Mouse (Mus musculus) G1E (cell line): ENCODE measurements around the gene Clip1. TPM values are rescaled to one million over a fixed set of nuclear protein-coding genes. Genes with fewer than 3 reads are reported as not detected.
A peak's percentile ranks its signal among the peaks of the same experiment; 100 is the strongest.
"Not testable (repeated sequence)": the region's sequence is repeated elsewhere in the genome, so short reads cannot be mapped to it uniquely, and the experiment has no call there.

Experiments used
- ATAC-seq: 2 replicates; pipeline ENCODE4 v1.8.0; 2016; ENCODE audit warnings: mild to moderate bottlenecking; ENCODE audit not compliant: insufficient number of reproducible peaks, poor library complexity, low FRiP score, severe bottlenecking; ENCODE audit errors: extremely low read depth
- DNase-seq: peaks from one replicate; pipeline ENCODE4 v3.0.0; 2012; ENCODE audit warnings: low spot score
- H3K27me3 ChIP-seq: 2 replicates; pipeline ENCODE4 v1.6.1; 2012; ENCODE audit warnings: mild to moderate bottlenecking, low read length, inconsistent platforms; ENCODE audit not compliant: insufficient read depth
- H3K36me3 ChIP-seq: replicated peaks from 2 replicates; pipeline ENCODE3; 2012; ENCODE audit warnings: mild to moderate bottlenecking, inconsistent platforms
- H3K4me1 ChIP-seq: 2 replicates; pipeline ENCODE4 v1.6.1; 2012; ENCODE audit warnings: low read depth, low read length, inconsistent platforms, mixed read lengths; ENCODE audit not compliant: insufficient read depth
- H3K4me3 ChIP-seq: 2 replicates; pipeline ENCODE4 v1.5.1; 2012; ENCODE audit warnings: low read depth, mild to moderate bottlenecking, inconsistent platforms, low read length, moderate library complexity, mixed read lengths
- H3K9me3 ChIP-seq: replicated peaks from 2 replicates; pipeline ENCODE4 v1.6.1; 2012; ENCODE audit warnings: inconsistent platforms
- CTCF ChIP-seq: IDR thresholded peaks from 2 replicates; pipeline ENCODE4 v1.5.1; 2012; ENCODE audit warnings: low read depth, low read length, inconsistent platforms, mixed read lengths
- GATA1 ChIP-seq: IDR thresholded peaks from 2 replicates; pipeline ENCODE4 v1.6.1; 2012; ENCODE audit warnings: borderline replicate concordance, low read length, inconsistent platforms, mixed read lengths
- GATA2 ChIP-seq: IDR thresholded peaks from 2 replicates; pipeline ENCODE4 v1.6.1; 2012; ENCODE audit warnings: low read depth, low read length, inconsistent platforms, borderline replicate concordance
- POLR2AphosphoS5 ChIP-seq: IDR thresholded peaks from 2 replicates; pipeline ENCODE4 v1.6.1; 2012; ENCODE audit warnings: low read depth, low read length, inconsistent platforms; ENCODE audit not compliant: insufficient replicate concordance
- TAL1 ChIP-seq: conservative IDR thresholded peaks from 2 replicates; pipeline ENCODE4 v1.6.1; 2012; ENCODE audit warnings: low read depth, low read length, inconsistent platforms, mixed read lengths
- polyA plus RNA-seq: library from polyadenylated mRNA; stranded (reverse); fragments of >175 nt; gene quantifications from 2 replicates; pipeline ENCODE4 v1.2.3, GENCODE M21; 2012
- total RNA-seq, 2 experiments: library from RNA; stranded (forward) in 1 of 2; stranded (reverse) in 1 of 2; fragments of 200-1000 nt in 1 of 2; fragments of >200 nt in 1 of 2; fragmentation: Nextera tagmentation in 1 of 2; gene quantifications; 2 replicates each; pipeline ENCODE4 v1.2.3; 2014 to 2017

Gene Clip1
- 59.1 and 75.4 TPM in 2 replicates for total RNA-seq (2014; fragmentation: Nextera tagmentation)
- total RNA-seq (2017), result 47.8 and 49.1 TPM in 2 replicates
- polyA plus RNA-seq, result 12.0 and 12.9 TPM in 2 replicates

GRCm38 (mm10) chr5:123684221-123685144 lies at the start of gene Clip1:
Gene Clip1, minus strand, starts transcription at chr5:123684618.
- Histone ChIP-seq H3K27me3 (peaks cover 6% of the 10 kb centered on the region; the same call in 1 of the 2 replicates), H3K4me3 (peak within 1 kb of the TSS; percentile 90), H3K36me3 (peaks cover 8% of the 10 kb centered on the region), H3K9me3 (no peaks in the 10 kb centered on the region), H3K4me1 (peaks cover 20% of the 10 kb centered on the region)
- ATAC-seq (peak; percentile 57; the same call in 1 of the 2 replicates), DNase-seq (peak; percentile 78)
- TF ChIP-seq CTCF, result no peak
- TF ChIP-seq POLR2AphosphoS5, result no peak
- no peak for TF ChIP-seq TAL1
- no peak for TF ChIP-seq GATA1
- no peak for TF ChIP-seq GATA2

GRCm38 (mm10) chr5:123730981-123731380 lies 46.6 kb upstream of the Clip1 start:
- no peak for TF ChIP-seq CTCF
- no peak for TF ChIP-seq POLR2AphosphoS5
- no peak for TF ChIP-seq TAL1
- TF ChIP-seq GATA2, result no peak
- no peak for TF ChIP-seq GATA1
- no peak overlapping the region for H3K4me3 ChIP-seq
- peaks cover 82% of the 10 kb centered on the region for H3K36me3 ChIP-seq
- ATAC-seq, result no peak
- H3K27me3 ChIP-seq, result no peaks in the 10 kb centered on the region
- peaks cover 7% of the 10 kb centered on the region; the same call in 1 of the 2 replicates for H3K4me1 ChIP-seq
- no peak for DNase-seq
- H3K9me3 ChIP-seq, result no peaks in the 10 kb centered on the region

- not testable (repeated sequence) for H3K4me3 ChIP-seq, H3K4me1 ChIP-seq, DNase-seq, H3K27me3 ChIP-seq, ATAC-seq, H3K9me3 ChIP-seq
- peaks cover 14% of the 10 kb centered on the region for H3K36me3 ChIP-seq
Measured at GRCm38 (mm10) chr5:123723816-123724215, 39.4 kb upstream of the Clip1 start.

- Histone ChIP-seq H3K4me1 (peaks cover 34% of the 10 kb centered on the region), H3K4me3 (peak within 1 kb of the TSS; percentile 94), H3K36me3 (peaks cover 29% of the 10 kb centered on the region), H3K9me3 (no peaks in the 10 kb centered on the region), H3K27me3 (no peaks in the 10 kb centered on the region)
- ATAC-seq (peak; percentile 98), DNase-seq (peak; percentile 82)
- no peak for TF ChIP-seq GATA1
- no peak for TF ChIP-seq TAL1
- TF ChIP-seq CTCF, result no peak
- no peak for TF ChIP-seq GATA2
- no peak for TF ChIP-seq POLR2AphosphoS5
Measured at GRCm38 (mm10) chr5:123720328-123721311, 36.2 kb upstream of the Clip1 start, which contains the start of gene Zcchc8. Gene Zcchc8, minus strand, starts transcription at chr5:123721100.

GRCm38 (mm10) chr5:123714622-123715021 lies 30.2 kb upstream of the Clip1 start:
- Histone ChIP-seq H3K4me3 (no peak overlapping the region), H3K36me3 (peaks cover 87% of the 10 kb centered on the region), H3K27me3 (no peaks in the 10 kb centered on the region), H3K4me1 (peaks cover 35% of the 10 kb centered on the region), H3K9me3 (no peaks in the 10 kb centered on the region)
- DNase-seq, result no peak
- ATAC-seq, result no peak
- TF ChIP-seq POLR2AphosphoS5 (no peak), TAL1 (no peak), GATA1 (no peak), CTCF (no peak), GATA2 (no peak)
